Mouse (Mus musculus): ENCODE measurements around the gene Epo. TPM values are rescaled to one million over a fixed set of nuclear protein-coding genes. Genes with fewer than 3 reads are reported as not detected.

The Epo gene
- polyA plus RNA-seq, 1 experiment: not detected

GRCm38 (mm10) chr5:137502667-137503110 is 30.4 kb downstream of the Epo start:
- no peaks in the 10 kb centered on the region; the same call in 1 of the 2 replicates for H3K4me1 ChIP-seq (ENCODE audit: control insufficient read depth, insufficient read depth, low read length)
- WGBS: under 1% methylated on average over 30 of the region's 30 CpGs
- no peaks in the 10 kb centered on the region for H3K27me3 ChIP-seq (ENCODE audit: control insufficient read depth, insufficient read depth, low read length)
- DNase-seq: peak in 1 of 2 experiments; percentile 86
- peak overlapping the region; percentile 80 for H3K4me3 ChIP-seq (replicated peaks; ENCODE audit: insufficient read depth, low read depth, low read length)
- TF ChIP-seq POLR2A (IDR thresholded peaks at IDR 0.05; ENCODE audit: borderline replicate concordance, insufficient read depth, low read length): no peak
- peak; percentile 85 for TF ChIP-seq CTCF (IDR thresholded peaks at IDR 0.05; ENCODE audit: borderline replicate concordance, insufficient read depth, low read depth, low read length)
- H3K27ac ChIP-seq (ENCODE audit: insufficient read depth, low read length): no peak overlapping the region

GRCm38 (mm10) chr5:137501709-137502666 is 31.1 kb downstream of the Epo start, which contains the start of gene Pop7:
TSS of gene Pop7 (minus strand) at chr5:137502518.
- DNase-seq: peak; percentile 100
- Histone ChIP-seq H3K4me1 (ENCODE audit: control insufficient read depth, insufficient read depth, low read length) (no peaks in the 10 kb centered on the region; the same call in 1 of the 2 replicates), H3K27me3 (ENCODE audit: control insufficient read depth, insufficient read depth, low read length) (no peaks in the 10 kb centered on the region), H3K4me3 (replicated peaks; ENCODE audit: insufficient read depth, low read depth, low read length) (peak within 1 kb of the TSS; percentile 80), H3K27ac (ENCODE audit: insufficient read depth, low read length) (peak within 1 kb of the TSS; percentile 88)
- WGBS: under 1% methylated on average over 64 of the region's 64 CpGs
- peak; percentile 81; the same call in 1 of the 2 replicates for TF ChIP-seq POLR2A (IDR thresholded peaks at IDR 0.05; ENCODE audit: borderline replicate concordance, insufficient read depth, low read length)
- peak; percentile 74 for TF ChIP-seq CTCF (IDR thresholded peaks at IDR 0.05; ENCODE audit: borderline replicate concordance, insufficient read depth, low read depth, low read length)

- Histone ChIP-seq H3K27ac (ENCODE audit: insufficient read depth, low read length) (no peak overlapping the region), H3K4me3 (replicated peaks; ENCODE audit: insufficient read depth, low read depth, low read length) (no peak overlapping the region), H3K4me1 (ENCODE audit: control insufficient read depth, insufficient read depth, low read length) (no peaks in the 10 kb centered on the region; the same call in 1 of the 2 replicates), H3K27me3 (ENCODE audit: control insufficient read depth, insufficient read depth, low read length) (no peaks in the 10 kb centered on the region)
- WGBS: 83% methylated on average over 7 of the region's 7 CpGs
- TF ChIP-seq POLR2A (IDR thresholded peaks at IDR 0.05; ENCODE audit: borderline replicate concordance, insufficient read depth, low read length) (no peak), CTCF (IDR thresholded peaks at IDR 0.05; ENCODE audit: borderline replicate concordance, insufficient read depth, low read depth, low read length) (no peak)
- no peak for DNase-seq
Observed at GRCm38 (mm10) chr5:137500186-137500585, 32.9 kb downstream of the Epo start.

GRCm38 (mm10) chr5:137493831-137494230 is 39.2 kb downstream of the Epo start:
- Histone ChIP-seq H3K27ac (ENCODE audit: insufficient read depth, low read length) (no peak overlapping the region), H3K27me3 (ENCODE audit: control insufficient read depth, insufficient read depth, low read length) (no peaks in the 10 kb centered on the region), H3K4me3 (replicated peaks; ENCODE audit: insufficient read depth, low read depth, low read length) (no peak overlapping the region), H3K4me1 (ENCODE audit: control insufficient read depth, insufficient read depth, low read length) (no peaks in the 10 kb centered on the region)
- WGBS: 9% methylated on average over 13 of the region's 13 CpGs
- DNase-seq: no peak
- TF ChIP-seq POLR2A (IDR thresholded peaks at IDR 0.05; ENCODE audit: borderline replicate concordance, insufficient read depth, low read length) (no peak), CTCF (IDR thresholded peaks at IDR 0.05; ENCODE audit: borderline replicate concordance, insufficient read depth, low read depth, low read length) (no peak)

GRCm38 (mm10) chr5:137491559-137491958 is 41.5 kb downstream of the Epo start:
- H3K27me3 ChIP-seq (ENCODE audit: control insufficient read depth, insufficient read depth, low read length): no peaks in the 10 kb centered on the region; the same call in 1 of the 2 replicates
- WGBS: 25% methylated on average over 4 of the region's 4 CpGs
- no peak overlapping the region for H3K4me3 ChIP-seq (replicated peaks; ENCODE audit: insufficient read depth, low read depth, low read length)
- H3K4me1 ChIP-seq (ENCODE audit: control insufficient read depth, insufficient read depth, low read length): no peaks in the 10 kb centered on the region
- no peak overlapping the region for H3K27ac ChIP-seq (ENCODE audit: insufficient read depth, low read length)
- peak in 1 of 2 experiments; percentile 20 for DNase-seq
- TF ChIP-seq CTCF (IDR thresholded peaks at IDR 0.05; ENCODE audit: borderline replicate concordance, insufficient read depth, low read depth, low read length) (no peak), POLR2A (IDR thresholded peaks at IDR 0.05; ENCODE audit: borderline replicate concordance, insufficient read depth, low read length) (no peak)

GRCm38 (mm10) chr5:137487616-137488015 is 45.4 kb downstream of the Epo start:
- no peak overlapping the region for H3K4me3 ChIP-seq (replicated peaks; ENCODE audit: insufficient read depth, low read depth, low read length)
- no peak for TF ChIP-seq POLR2A (IDR thresholded peaks at IDR 0.05; ENCODE audit: borderline replicate concordance, insufficient read depth, low read length)
- no peak for TF ChIP-seq CTCF (IDR thresholded peaks at IDR 0.05; ENCODE audit: borderline replicate concordance, insufficient read depth, low read depth, low read length)
- H3K4me1 ChIP-seq (ENCODE audit: control insufficient read depth, insufficient read depth, low read length): no peaks in the 10 kb centered on the region
- H3K27ac ChIP-seq (ENCODE audit: insufficient read depth, low read length): no peak overlapping the region
- 88% methylated on average over 7 of the region's 7 CpGs for WGBS
- H3K27me3 ChIP-seq (ENCODE audit: control insufficient read depth, insufficient read depth, low read length): no peaks in the 10 kb centered on the region; the same call in 1 of the 2 replicates
- DNase-seq: no peak

- TF ChIP-seq POLR2A (IDR thresholded peaks at IDR 0.05; ENCODE audit: borderline replicate concordance, insufficient read depth, low read length) (no peak), CTCF (IDR thresholded peaks at IDR 0.05; ENCODE audit: borderline replicate concordance, insufficient read depth, low read depth, low read length) (no peak)
- DNase-seq: no peak
- WGBS: 4% methylated on average over 17 of the region's 17 CpGs
- no peaks in the 10 kb centered on the region for H3K4me1 ChIP-seq (ENCODE audit: control insufficient read depth, insufficient read depth, low read length)
- no peak overlapping the region for H3K27ac ChIP-seq (ENCODE audit: insufficient read depth, low read length)
- H3K27me3 ChIP-seq (ENCODE audit: control insufficient read depth, insufficient read depth, low read length): no peaks in the 10 kb centered on the region; the same call in 1 of the 2 replicates
- no peak overlapping the region for H3K4me3 ChIP-seq (replicated peaks; ENCODE audit: insufficient read depth, low read depth, low read length)
Observed at GRCm38 (mm10) chr5:137485851-137486155, 47.2 kb downstream of the Epo start.

All from cerebellum, adult 2 months (tissue).